26 mouse cellular contexts compared by ENCODE assay signal in the genomic region with DNA sequence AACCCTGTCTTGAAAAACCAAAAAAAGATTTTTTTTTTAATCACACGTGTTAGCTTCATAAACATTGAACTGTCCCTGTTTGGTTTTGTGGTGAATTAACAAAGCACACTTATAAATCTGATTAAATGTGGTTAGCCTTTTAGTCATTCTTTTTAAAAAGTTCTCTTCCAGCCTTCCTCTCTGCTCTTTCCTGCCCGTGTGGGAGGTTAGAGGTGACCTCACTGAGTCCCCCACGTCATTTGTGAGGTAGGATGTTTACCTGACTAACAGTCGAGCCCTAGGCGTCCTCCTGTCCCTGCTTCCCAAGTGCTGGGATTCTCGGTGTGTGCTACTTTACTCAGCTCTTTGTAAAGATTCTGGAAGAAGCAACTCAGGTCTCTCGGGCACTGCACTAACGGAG. TPM values are rescaled to one million over a fixed set of nuclear protein-coding genes. Genes with fewer than 3 reads are reported as not detected.
DNase-seq lines count a peak whose midpoint lies in the region; ATAC-seq and TF ChIP-seq lines count a peak whose summit lies in the region.
"Had no signal": no experiment of that assay in that cellular context is flagged by ENCODE, and none has a peak within 500 bp of the region (broad histone marks: within the 10 kb centered on the region; RNA-seq: fewer than 3 reads in every experiment).

No protein-coding gene starts in this region.

- no peaks in the 10 kb centered on the region for H3K9me3 ChIP-seq in lung, embryonic 15.5 days
- H3K9me3 ChIP-seq in stomach, postnatal 0 days (ENCODE audit: control insufficient read depth, low read length) = no peaks in the 10 kb centered on the region
- H3K9me3 ChIP-seq in forebrain, embryonic 11.5 days (ENCODE audit: control insufficient read depth, low read length) = no peaks in the 10 kb centered on the region
- H3K9me3 ChIP-seq: embryonic facial prominence, embryonic 15.5 days; forebrain, embryonic 15.5 days; heart, embryonic 10.5 days; hindbrain, embryonic 15.5 days; limb, embryonic 15.5 days; neural tube, embryonic 15.5 days had no signal

- H3K27me3 ChIP-seq in lung, embryonic 15.5 days = no peaks in the 10 kb centered on the region
- no peaks in the 10 kb centered on the region for H3K27me3 ChIP-seq in stomach, postnatal 0 days (ENCODE audit: control insufficient read depth, insufficient read depth, low read length)
- H3K27me3 ChIP-seq in forebrain, embryonic 11.5 days (ENCODE audit: control insufficient read depth, insufficient read depth, low read length) = no peaks in the 10 kb centered on the region
- H3K27me3 ChIP-seq: embryonic facial prominence, embryonic 15.5 days; forebrain, embryonic 15.5 days; hindbrain, embryonic 15.5 days; limb, embryonic 15.5 days; neural tube, embryonic 15.5 days had no signal

- DNase-seq in lung, postnatal 25 days (ENCODE audit: low spot score) = no peak
- peak; percentile 42 for DNase-seq in CD4-positive, CD25-positive, alpha-beta regulatory T cell, adult 2 months (ENCODE audit: low read depth, low spot score)
- DNase-seq in stomach, postnatal 0 days (ENCODE audit: low spot score) = peak; percentile 34
- no peak for DNase-seq in forebrain, embryonic 11.5 days (ENCODE audit: low spot score)
- DNase-seq in kidney, adult 18-20 months = no peak
- DNase-seq: adrenal gland, postnatal 14 days; cerebellum, adult 8-10 months; cerebellum, postnatal 36 days; heart, postnatal 4 days; kidney, postnatal 10 days; left cerebral cortex, postnatal 4 days; lung, adult 18-20 months; thymus, postnatal 14 days had no signal

- no peak for TF ChIP-seq CTCF in stomach, postnatal 0 days (IDR thresholded peaks at IDR 0.05; ENCODE audit: low read depth)

- H3K9ac ChIP-seq in lung, embryonic 15.5 days = no peak overlapping the region
- H3K9ac ChIP-seq in stomach, postnatal 0 days (ENCODE audit: low read length) = no peak overlapping the region
- H3K9ac ChIP-seq in forebrain, embryonic 11.5 days (ENCODE audit: low read length) = no peak overlapping the region
- H3K9ac ChIP-seq: embryonic facial prominence, embryonic 15.5 days; forebrain, embryonic 15.5 days; hindbrain, embryonic 15.5 days; limb, embryonic 15.5 days; neural tube, embryonic 15.5 days had no signal

- no peak for ATAC-seq in lung, embryonic 15.5 days (ENCODE audit: borderline replicate concordance, extremely low read depth, low FRiP score, low TSS enrichment)
- peak; percentile 43 for ATAC-seq in activated CD4-positive, CD25-positive, alpha-beta regulatory T cell, adult 4 months
- ATAC-seq in stomach, postnatal 0 days (ENCODE audit: low FRiP score, low TSS enrichment) = 0 out of 2 replicates have a peak, but pooled peaks have one; percentile 57
- no peak for ATAC-seq in forebrain, embryonic 11.5 days (replicated peaks; ENCODE audit: low FRiP score)
- ATAC-seq: forebrain, embryonic 15.5 days; intestine, postnatal 0 days; midbrain, embryonic 16.5 days had no signal

- peaks cover 21% of the 10 kb centered on the region for H3K4me1 ChIP-seq in lung, embryonic 15.5 days
- no peaks in the 10 kb centered on the region for H3K4me1 ChIP-seq in stomach, postnatal 0 days (replicated peaks; ENCODE audit: control insufficient read depth, insufficient read depth)
- H3K4me1 ChIP-seq in forebrain, embryonic 11.5 days (replicated peaks; ENCODE audit: control insufficient read depth, insufficient read depth, low read length) = no peaks in the 10 kb centered on the region
- H3K4me1 ChIP-seq: embryonic facial prominence, embryonic 15.5 days had no signal

- no peaks in the 10 kb centered on the region for H3K36me3 ChIP-seq in lung, embryonic 15.5 days
- no peaks in the 10 kb centered on the region; the same call in 1 of the 2 replicates for H3K36me3 ChIP-seq in stomach, postnatal 0 days (ENCODE audit: control insufficient read depth, insufficient read depth, low read length)
- H3K36me3 ChIP-seq in forebrain, embryonic 11.5 days (ENCODE audit: control insufficient read depth, insufficient read depth, low read length) = no peaks in the 10 kb centered on the region
- H3K36me3 ChIP-seq: forebrain, embryonic 15.5 days; hindbrain, embryonic 15.5 days; limb, embryonic 15.5 days; neural tube, embryonic 15.5 days had no signal

- no peak overlapping the region for H3K4me2 ChIP-seq in lung, embryonic 15.5 days
- H3K4me2 ChIP-seq in stomach, postnatal 0 days (replicated peaks; ENCODE audit: low read depth) = no peak overlapping the region
- no peak overlapping the region for H3K4me2 ChIP-seq in forebrain, embryonic 11.5 days (ENCODE audit: low read depth, low read length, severe bottlenecking)
- H3K4me2 ChIP-seq: embryonic facial prominence, embryonic 15.5 days; forebrain, embryonic 15.5 days; hindbrain, embryonic 15.5 days; limb, embryonic 15.5 days; neural tube, embryonic 15.5 days had no signal

- H3K27ac ChIP-seq in lung, embryonic 15.5 days = 0 out of 2 replicates have a peak overlapping the region, but pooled peaks have one; percentile 24
- H3K27ac ChIP-seq in stomach, postnatal 0 days (replicated peaks) = no peak overlapping the region
- H3K27ac ChIP-seq in forebrain, embryonic 11.5 days (ENCODE audit: low read depth, low read length) = no peak overlapping the region
- H3K27ac ChIP-seq: embryonic facial prominence, embryonic 15.5 days; forebrain, embryonic 15.5 days; heart, embryonic 10.5 days; hindbrain, embryonic 15.5 days; left cerebral cortex, adult 2 months; midbrain, embryonic 10.5 days; neural tube, embryonic 15.5 days had no signal

- TF ChIP-seq EP300 in stomach, postnatal 0 days (optimal IDR thresholded peaks at IDR 0.05) = no peak

- H3K4me3 ChIP-seq in lung, embryonic 15.5 days = no peak overlapping the region
- no peak overlapping the region for H3K4me3 ChIP-seq in stomach, postnatal 0 days (ENCODE audit: low read depth, low read length)
- H3K4me3 ChIP-seq in forebrain, embryonic 11.5 days (ENCODE audit: low read depth, low read length) = no peak overlapping the region
- H3K4me3 ChIP-seq: embryonic facial prominence, embryonic 15.5 days; forebrain, embryonic 15.5 days; heart, embryonic 10.5 days; hindbrain, embryonic 15.5 days; left cerebral cortex, adult 2 months; limb, embryonic 15.5 days; midbrain, embryonic 10.5 days; myocyte; neural tube, embryonic 15.5 days had no signal

- 24% methylated on average over 8 of the region's 8 CpGs for WGBS in lung, embryonic 15.5 days
- WGBS in stomach, postnatal 0 days = 32% methylated on average over 8 of the region's 8 CpGs
- 57% methylated on average over 8 of the region's 8 CpGs for WGBS in forebrain, embryonic 11.5 days

RNA-seq across cellular contexts. Expression of a gene that starts 26.8 kb away (rescaled TPM):
- 5.3 and 6.3 TPM in 2 replicates for polyA plus RNA-seq in lung, embryonic 15.5 days (2015; fragmentation: Nextera tagmentation; extraction: Ambion mirVana)
- polyA plus RNA-seq in activated CD4-positive, CD25-positive, alpha-beta regulatory T cell, adult 4 months (2017; shearing (Covaris generic)) = 1 to 10 TPM; 1.2 to 1.6 TPM
- polyA plus RNA-seq in stomach, postnatal 0 days (2015; fragmentation: Nextera tagmentation; extraction: Ambion mirVana) = 2.6 and 3.2 TPM in 2 replicates
- 10.1 and 10.4 TPM in 2 replicates for polyA plus RNA-seq in forebrain, embryonic 11.5 days (2014; fragmentation: Nextera tagmentation; extraction: Ambion mirVana)

Comparison
In these comparisons a context has a peak if more than half of its experiments do, and no peak if none do; other contexts are left out.
1. ATAC-seq: peak in activated CD4-positive, CD25-positive, alpha-beta regulatory T cell, adult 4 months (single experiment) and stomach, postnatal 0 days (single experiment); none in lung, embryonic 15.5 days (single experiment) and forebrain, embryonic 11.5 days (single experiment).
2. DNase-seq: peak in CD4-positive, CD25-positive, alpha-beta regulatory T cell, adult 2 months (single experiment) and stomach, postnatal 0 days (single experiment); none in lung, postnatal 25 days (single experiment), forebrain, embryonic 11.5 days (single experiment) and kidney, adult 18-20 months (single experiment).